Mouse (Mus musculus): ENCODE data around the gene Igf2bp1.

GRCm38 (mm10) chr11:96004793-96005402 is 842 bp downstream of the Igf2bp1 start:
- TF ChIP-seq CTCF (IDR thresholded peaks at IDR 0.05; ENCODE audit: low read depth, low read length) (no peak), POLR2A (IDR thresholded peaks at IDR 0.05; ENCODE audit: borderline replicate concordance, low read depth, low read length) (no peak)
